Mouse (Mus musculus): Measurements from ENCODE around the gene Ak1. TPM values are rescaled to one million over a fixed set of nuclear protein-coding genes. Genes with fewer than 3 reads are reported as not detected.

The Ak1 gene
- polyA plus RNA-seq, 1 experiment, result 23.5 TPM

DNA sequence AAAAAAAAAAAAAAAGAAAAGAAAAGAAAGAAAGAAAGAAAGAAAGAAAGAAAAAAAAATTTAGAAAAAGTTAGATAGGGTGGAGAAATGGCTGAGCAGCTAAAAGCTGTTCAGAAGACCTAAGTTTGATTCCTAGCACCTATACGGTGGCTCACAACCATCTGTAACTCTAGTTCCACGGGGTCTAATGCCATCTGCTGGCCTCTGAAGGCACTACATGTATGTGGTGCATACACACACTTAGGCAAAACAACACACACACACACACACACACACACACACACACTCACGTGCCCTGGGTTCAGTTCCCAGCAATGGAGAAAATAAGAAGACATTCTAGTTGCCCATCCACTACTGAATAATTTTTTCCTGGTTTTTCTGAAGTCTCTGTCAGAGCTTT lies 55.3 kb downstream of the Ak1 start:
- WGBS, result 95% methylated on average over 3 of the region's 3 CpGs
- H3K4me1 ChIP-seq (replicated peaks; ENCODE audit: control insufficient read depth, insufficient read depth, low read length), result no peaks in the 10 kb centered on the region
- no peaks in the 10 kb centered on the region for H3K27me3 ChIP-seq (ENCODE audit: control insufficient read depth, insufficient read depth, low read length)
- no peak overlapping the region for H3K4me3 ChIP-seq (ENCODE audit: control insufficient read depth, insufficient read depth, low read length)
- no peak overlapping the region for H3K27ac ChIP-seq (ENCODE audit: control insufficient read depth, insufficient read depth, low read length)
- TF ChIP-seq CTCF (IDR thresholded peaks at IDR 0.05; ENCODE audit: borderline replicate concordance, control insufficient read depth, extremely low read depth, insufficient read depth, low read length, poor library complexity) (no peak), POLR2A (IDR thresholded peaks at IDR 0.05; ENCODE audit: control insufficient read depth, extremely low read depth, insufficient read depth, low read length, poor library complexity) (no peak)
- no peaks in the 10 kb centered on the region for H3K36me3 ChIP-seq (ENCODE audit: control insufficient read depth, insufficient read depth, low read length)
- no peak for DNase-seq

- Histone ChIP-seq H3K27ac (ENCODE audit: control insufficient read depth, insufficient read depth, low read length) (no peak overlapping the region), H3K27me3 (ENCODE audit: control insufficient read depth, insufficient read depth, low read length) (no peaks in the 10 kb centered on the region), H3K36me3 (ENCODE audit: control insufficient read depth, insufficient read depth, low read length) (no peaks in the 10 kb centered on the region), H3K4me3 (ENCODE audit: control insufficient read depth, insufficient read depth, low read length) (no peak overlapping the region), H3K4me1 (replicated peaks; ENCODE audit: control insufficient read depth, insufficient read depth, low read length) (no peaks in the 10 kb centered on the region)
- WGBS, result 97% methylated on average over 7 of the region's 7 CpGs
- TF ChIP-seq POLR2A (IDR thresholded peaks at IDR 0.05; ENCODE audit: control insufficient read depth, extremely low read depth, insufficient read depth, low read length, poor library complexity) (no peak), CTCF (IDR thresholded peaks at IDR 0.05; ENCODE audit: borderline replicate concordance, control insufficient read depth, extremely low read depth, insufficient read depth, low read length, poor library complexity) (no peak)
- no peak for DNase-seq
Measured at GRCm38 (mm10) chr2:32677683-32678082, 56.1 kb downstream of the Ak1 start.

- 86% methylated on average over 7 of the region's 7 CpGs for WGBS
- TF ChIP-seq POLR2A (IDR thresholded peaks at IDR 0.05; ENCODE audit: control insufficient read depth, extremely low read depth, insufficient read depth, low read length, poor library complexity) (no peak), CTCF (IDR thresholded peaks at IDR 0.05; ENCODE audit: borderline replicate concordance, control insufficient read depth, extremely low read depth, insufficient read depth, low read length, poor library complexity) (no peak)
Measured at GRCm38 (mm10) chr2:32680051-32680451, 58.5 kb downstream of the Ak1 start.

DNA sequence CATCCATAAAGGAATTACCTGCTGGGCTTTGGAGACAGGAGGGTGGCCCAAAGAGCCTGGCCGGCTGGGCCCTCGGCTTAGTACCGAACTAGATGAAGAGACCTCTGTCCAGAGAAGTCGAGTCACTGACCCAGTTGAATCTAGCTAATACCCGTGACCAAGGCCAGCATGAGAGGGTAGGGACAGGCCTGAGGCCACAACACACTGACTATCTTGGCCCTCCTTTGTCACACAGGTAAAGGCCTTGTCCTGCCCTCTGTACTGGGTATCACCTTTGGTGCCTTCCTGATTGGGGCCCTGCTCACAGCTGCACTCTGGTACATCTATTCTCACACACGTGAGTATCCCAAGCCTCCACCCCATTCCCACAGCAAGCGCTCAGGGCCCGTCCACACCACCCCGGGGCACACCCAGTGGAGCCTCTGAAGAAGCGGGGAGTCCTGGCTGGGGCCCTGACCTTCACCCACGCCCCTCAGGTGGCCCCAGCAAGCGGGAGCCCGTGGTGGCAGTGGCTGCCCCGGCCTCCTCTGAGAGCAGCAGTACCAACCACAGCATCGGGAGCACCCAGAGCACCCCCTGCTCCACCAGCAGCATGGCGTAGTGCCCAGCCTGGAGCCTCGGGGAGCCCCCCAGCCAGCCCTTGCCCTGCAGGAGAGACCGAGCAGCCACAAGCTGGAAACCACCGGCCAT lies 59.5 kb downstream of the Ak1 start:
- no peak overlapping the region for H3K27ac ChIP-seq (ENCODE audit: control insufficient read depth, insufficient read depth, low read length)
- H3K36me3 ChIP-seq (ENCODE audit: control insufficient read depth, insufficient read depth, low read length), result no peaks in the 10 kb centered on the region
- no peak overlapping the region for H3K4me3 ChIP-seq (ENCODE audit: control insufficient read depth, insufficient read depth, low read length)
- no peaks in the 10 kb centered on the region for H3K27me3 ChIP-seq (ENCODE audit: control insufficient read depth, insufficient read depth, low read length)
- H3K4me1 ChIP-seq (replicated peaks; ENCODE audit: control insufficient read depth, insufficient read depth, low read length), result peaks cover 4% of the 10 kb centered on the region
- DNase-seq, result no peak
- no peak for TF ChIP-seq POLR2A (IDR thresholded peaks at IDR 0.05; ENCODE audit: control insufficient read depth, extremely low read depth, insufficient read depth, low read length, poor library complexity)
- TF ChIP-seq CTCF (IDR thresholded peaks at IDR 0.05; ENCODE audit: borderline replicate concordance, control insufficient read depth, extremely low read depth, insufficient read depth, low read length, poor library complexity), result no peak
- WGBS, result 91% methylated on average over 19 of the region's 19 CpGs

More at GRCm38 (mm10) chr2:32680051-32680451, 58.5 kb downstream of the Ak1 start:
- Histone ChIP-seq H3K27me3 (ENCODE audit: control insufficient read depth, insufficient read depth, low read length) (no peaks in the 10 kb centered on the region), H3K4me1 (replicated peaks; ENCODE audit: control insufficient read depth, insufficient read depth, low read length) (no peaks in the 10 kb centered on the region), H3K4me3 (ENCODE audit: control insufficient read depth, insufficient read depth, low read length) (no peak overlapping the region), H3K27ac (ENCODE audit: control insufficient read depth, insufficient read depth, low read length) (no peak overlapping the region), H3K36me3 (ENCODE audit: control insufficient read depth, insufficient read depth, low read length) (no peaks in the 10 kb centered on the region)
- no peak for DNase-seq

DNA sequence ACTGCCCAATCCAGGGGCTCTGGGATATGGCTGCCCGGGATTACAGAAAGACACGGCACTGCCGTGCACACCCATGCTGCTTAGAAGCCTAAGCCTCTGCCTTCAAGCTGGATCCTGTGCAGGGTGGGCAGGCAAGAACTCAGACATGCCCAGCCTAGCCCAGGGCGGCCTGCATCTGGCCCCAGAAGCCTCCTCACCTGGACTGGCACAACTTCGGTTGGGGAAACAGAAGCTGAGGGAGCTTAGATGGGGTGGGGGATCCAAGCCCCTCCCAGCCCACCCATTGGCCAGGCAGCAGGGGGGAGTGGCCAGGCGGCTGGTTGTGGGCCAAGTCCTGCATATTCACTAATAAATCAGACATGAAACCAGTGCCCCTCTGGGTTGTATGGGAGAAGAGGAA lies 60.2 kb downstream of the Ak1 start:
- TF ChIP-seq CTCF (IDR thresholded peaks at IDR 0.05; ENCODE audit: borderline replicate concordance, control insufficient read depth, extremely low read depth, insufficient read depth, low read length, poor library complexity) (no peak), POLR2A (IDR thresholded peaks at IDR 0.05; ENCODE audit: control insufficient read depth, extremely low read depth, insufficient read depth, low read length, poor library complexity) (no peak)
- Histone ChIP-seq H3K27ac (ENCODE audit: control insufficient read depth, insufficient read depth, low read length) (no peak overlapping the region), H3K4me1 (replicated peaks; ENCODE audit: control insufficient read depth, insufficient read depth, low read length) (peaks cover 11% of the 10 kb centered on the region), H3K4me3 (ENCODE audit: control insufficient read depth, insufficient read depth, low read length) (no peak overlapping the region), H3K36me3 (ENCODE audit: control insufficient read depth, insufficient read depth, low read length) (no peaks in the 10 kb centered on the region), H3K27me3 (ENCODE audit: control insufficient read depth, insufficient read depth, low read length) (no peaks in the 10 kb centered on the region)
- WGBS, result 86% methylated on average over 6 of the region's 6 CpGs
- DNase-seq, result no peak

- Histone ChIP-seq H3K36me3 (ENCODE audit: control insufficient read depth, insufficient read depth, low read length) (no peaks in the 10 kb centered on the region), H3K4me1 (replicated peaks; ENCODE audit: control insufficient read depth, insufficient read depth, low read length) (peaks cover 14% of the 10 kb centered on the region), H3K27me3 (ENCODE audit: control insufficient read depth, insufficient read depth, low read length) (no peaks in the 10 kb centered on the region), H3K27ac (ENCODE audit: control insufficient read depth, insufficient read depth, low read length) (no peak overlapping the region), H3K4me3 (ENCODE audit: control insufficient read depth, insufficient read depth, low read length) (no peak overlapping the region)
- DNase-seq, result no peak
- 95% methylated on average over 14 of the region's 14 CpGs for WGBS
- TF ChIP-seq CTCF (IDR thresholded peaks at IDR 0.05; ENCODE audit: borderline replicate concordance, control insufficient read depth, extremely low read depth, insufficient read depth, low read length, poor library complexity) (no peak), POLR2A (IDR thresholded peaks at IDR 0.05; ENCODE audit: control insufficient read depth, extremely low read depth, insufficient read depth, low read length, poor library complexity) (no peak)
Measured at GRCm38 (mm10) chr2:32682721-32683417, 61.3 kb downstream of the Ak1 start.
